Mouse (Mus musculus) inflammation-experienced regulatory T-cells, adult 6 months (primary cell): ENCODE data around the gene H1f0. TPM values are rescaled to one million over a fixed set of nuclear protein-coding genes. Genes with fewer than 3 reads are reported as not detected.
A peak's percentile ranks its signal among the peaks of the same experiment; 100 is the strongest.

ENCODE experiments used
- ATAC-seq: one replicate; pipeline ENCODE4 v1.8.0; 2017
- polyA plus RNA-seq, 3 experiments: library from polyadenylated mRNA; unstranded; fragments of 100-300 nt; shearing (Covaris generic); gene quantifications; one replicate each; pipeline ENCODE4 v1.2.1; 2017

H1f0 gene
- polyA plus RNA-seq, 3 experiments from 2014 or later = 31.0 to 52.3 (median 36.9) TPM

DNA sequence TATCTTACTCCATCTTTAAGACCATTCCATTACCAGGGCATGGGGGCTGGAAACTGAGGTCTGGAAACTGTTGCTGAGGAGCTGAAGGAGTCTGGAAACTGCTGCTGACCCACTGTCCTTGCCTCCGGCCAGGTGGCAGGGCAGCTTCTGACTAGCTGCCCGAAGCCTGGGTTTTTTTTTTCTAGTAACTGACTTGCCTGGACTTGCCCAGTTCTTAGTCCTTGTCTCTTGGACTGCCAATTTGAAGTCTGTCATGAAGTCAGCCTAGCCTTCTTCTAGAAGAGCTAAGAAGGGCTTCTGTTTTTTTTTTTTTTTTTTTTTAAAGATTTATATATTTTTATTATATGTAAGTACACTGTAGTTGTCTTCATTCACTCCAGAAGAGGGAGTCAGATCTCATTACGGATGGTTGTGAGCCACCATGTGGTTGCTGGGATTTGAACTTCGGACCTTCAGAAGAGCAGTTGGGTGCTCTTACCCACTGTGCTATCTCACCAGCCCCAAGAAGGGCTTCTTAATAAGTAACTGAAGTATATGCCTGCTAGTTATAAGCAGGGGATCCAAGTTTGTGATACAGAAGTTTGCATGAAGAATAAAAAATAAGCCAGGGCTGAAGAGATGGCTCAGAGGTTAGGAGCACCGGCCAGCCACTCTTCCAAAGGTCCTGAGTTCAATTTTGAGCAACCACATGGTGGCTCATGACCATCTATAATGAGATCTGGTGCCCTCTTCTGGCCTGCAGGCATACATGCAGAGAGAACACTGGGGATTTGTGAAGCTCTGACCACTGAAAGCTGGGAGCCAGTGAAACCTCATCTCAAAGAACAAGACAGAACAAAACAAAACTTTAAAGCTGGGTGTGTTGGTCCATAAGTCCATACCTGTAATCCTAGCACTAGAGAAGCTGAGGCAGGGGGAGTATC lies 43.1 kb downstream of the H1f0 start:
- ATAC-seq = no peak

DNA sequence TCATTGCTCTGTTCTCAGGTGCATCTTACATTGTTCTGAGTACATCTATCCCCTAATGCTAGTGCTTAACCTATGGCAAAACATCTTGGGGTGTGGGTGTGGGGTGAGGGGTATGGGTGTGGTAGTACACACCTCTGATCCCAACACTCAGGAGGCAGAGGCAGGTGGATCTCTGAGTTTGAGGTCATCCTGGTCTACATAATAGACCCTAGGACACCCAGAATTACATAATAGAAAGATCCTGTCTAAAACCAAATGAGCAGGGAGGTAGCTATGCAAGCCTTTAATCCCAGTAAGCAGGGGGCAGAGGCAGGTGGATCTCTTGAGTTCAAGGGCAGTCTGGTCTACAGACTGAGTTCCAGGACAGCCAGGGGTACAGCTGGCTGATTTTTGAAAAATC lies 45.5 kb downstream of the H1f0 start:
- no peak for ATAC-seq

DNA sequence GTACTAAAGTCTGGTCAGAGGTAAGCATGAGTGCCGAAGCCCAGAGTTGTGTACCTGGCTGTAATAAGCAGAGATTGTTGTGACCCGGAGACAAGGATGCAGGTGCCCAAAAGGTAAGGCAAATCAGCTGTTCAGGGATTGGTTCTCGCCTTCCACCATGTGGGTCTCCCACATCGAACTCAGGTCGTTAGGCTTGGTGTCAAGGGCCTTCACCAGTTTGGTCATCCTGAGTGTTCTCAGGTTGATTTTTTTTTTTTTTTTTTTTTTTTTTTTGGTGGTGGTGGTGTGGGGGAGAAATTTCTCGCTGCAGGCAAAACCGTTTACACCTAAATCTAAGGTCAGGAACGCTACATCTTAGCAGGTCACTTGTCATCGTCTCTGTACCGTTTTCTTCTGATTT lies 46.2 kb downstream of the H1f0 start:
- ATAC-seq = no peak

DNA sequence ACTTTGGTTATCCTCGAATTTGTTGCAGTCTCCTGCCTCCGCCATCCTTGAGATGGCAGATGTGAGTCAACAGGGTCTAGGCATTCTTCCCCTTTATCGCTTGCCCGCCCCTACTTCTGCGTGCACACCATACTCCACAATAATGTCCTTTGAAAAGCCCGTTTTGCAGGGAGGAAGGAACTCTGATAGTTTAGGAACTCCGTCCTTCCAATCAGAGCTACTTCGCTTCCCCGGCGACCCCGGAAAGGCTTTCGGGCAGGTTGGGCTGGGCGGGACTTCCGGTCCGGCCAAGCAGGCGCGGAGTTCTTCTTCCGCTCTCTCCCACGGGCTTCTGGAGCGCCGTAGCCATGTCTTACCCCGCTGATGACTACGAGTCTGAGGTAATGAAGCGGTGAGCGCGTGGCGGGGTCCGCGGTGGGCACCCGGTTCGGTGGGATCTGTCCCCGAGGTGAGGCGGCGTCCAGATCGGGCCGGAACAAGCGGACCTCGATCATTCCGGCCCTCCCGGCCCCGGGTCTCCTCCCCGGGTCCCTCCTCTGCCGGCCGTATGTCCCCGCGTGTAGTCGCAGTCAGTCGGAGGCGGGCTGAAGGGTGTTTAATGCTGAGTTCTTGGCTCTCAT lies 46.8 kb downstream of the H1f0 start, which contains the start of gene Eif3l:
TSS of gene Eif3l (plus strand) at position 267 of the 620 bp plus-strand sequence.
- peak; percentile 86 for ATAC-seq

DNA sequence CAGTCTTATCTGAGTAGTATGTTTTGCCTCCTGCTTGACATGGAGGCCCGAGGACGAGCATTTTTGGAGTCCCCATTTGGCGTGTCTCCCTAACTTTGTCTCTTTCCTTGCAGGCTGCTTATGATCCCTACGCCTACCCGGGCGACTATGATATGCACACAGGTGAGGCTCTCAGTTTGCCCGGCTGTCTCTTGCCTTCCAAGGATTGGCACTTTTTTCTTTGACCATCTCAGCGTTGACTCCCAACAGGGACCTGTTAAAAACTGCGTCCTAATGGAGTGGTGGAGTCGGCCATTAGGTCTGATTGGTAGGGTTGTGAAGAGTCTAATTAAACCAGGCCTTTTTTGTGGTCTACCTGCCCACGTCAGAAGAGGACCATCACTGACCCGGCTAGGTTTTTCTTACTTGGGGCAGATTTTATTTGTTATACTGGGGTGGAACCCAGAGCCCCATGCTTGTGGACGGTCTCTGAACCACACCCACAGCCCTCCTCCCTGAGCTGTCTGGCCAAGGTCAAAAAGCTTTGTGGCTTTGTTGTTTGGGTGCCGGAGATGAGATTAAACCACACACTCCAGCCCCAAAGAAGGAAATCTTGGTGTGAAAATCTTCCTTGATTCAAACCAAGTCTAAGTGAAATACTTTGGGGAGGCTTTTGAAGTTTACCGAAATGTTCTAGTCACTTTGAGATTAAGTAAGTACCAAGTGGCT lies 47.6 kb downstream of the H1f0 start:
- ATAC-seq = no peak

DNA sequence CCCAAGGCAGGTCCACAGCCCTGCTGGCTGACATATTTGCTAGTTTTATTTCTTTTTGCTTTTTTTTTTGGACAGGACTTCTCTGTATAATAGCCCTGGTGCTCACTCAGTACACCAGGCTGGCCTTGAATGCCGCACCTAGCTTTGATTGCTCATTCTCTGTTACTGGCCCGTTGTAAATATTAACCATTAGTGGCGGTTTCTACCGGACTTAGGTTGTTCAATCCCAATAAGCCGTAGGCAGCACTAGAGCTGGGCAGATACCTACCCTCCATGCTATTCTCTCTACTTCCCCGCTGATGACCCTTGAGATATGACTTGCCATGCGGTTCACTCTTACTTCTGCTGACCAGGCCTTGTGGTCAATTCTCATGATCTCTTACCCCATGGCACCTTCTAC lies 51.3 kb downstream of the H1f0 start:
- no peak for ATAC-seq

Other genes starting within 250 kb of the H1f0 start
- gene Card10, start 225.4 kb upstream of the H1f0 start, polyA plus RNA-seq = under 1 TPM; 0.15 to 0.26 (median 0.19) TPM
- gene Cdc42ep1, start 185.8 kb upstream of the H1f0 start, polyA plus RNA-seq = not detected
- gene Lgals2, start 172.9 kb upstream of the H1f0 start, polyA plus RNA-seq = not detected
- 10 to 100 TPM; 11.9 to 22.5 (median 16.1) TPM for gene Gga1, start 151.3 kb upstream of the H1f0 start, polyA plus RNA-seq
- gene Gm49510, start 128.8 kb upstream of the H1f0 start, polyA plus RNA-seq = not detected
- gene Sh3bp1, start 128.7 kb upstream of the H1f0 start, polyA plus RNA-seq = 10 to 100 TPM; 49.5 to 72.6 (median 52.6) TPM
- 1 to 10 TPM in 2 of 3 experiments, under 1 TPM in 1; 0.94 to 3.8 (median 3.3) TPM for gene Pdxp, start 114.5 kb upstream of the H1f0 start, polyA plus RNA-seq
- gene Lgals1, start 101.7 kb upstream of the H1f0 start, polyA plus RNA-seq = 1,000 to 10,000 TPM in 1 of 3 experiments, 100 to 1,000 TPM in 2; 309 to 2,729 (median 443) TPM
- 10 to 100 TPM; 38.8 to 53.8 (median 51.1) TPM for gene Nol12, start 93.5 kb upstream of the H1f0 start, polyA plus RNA-seq
- 10 to 100 TPM; 14.8 to 27.1 (median 20.3) TPM for gene Triobp, start 80.7 kb upstream of the H1f0 start, polyA plus RNA-seq
- gene Galr3, start 13.4 kb downstream of the H1f0 start, polyA plus RNA-seq = not detected
- gene Ankrd54, start 34.4 kb downstream of the H1f0 start, polyA plus RNA-seq = 10 to 100 TPM in 1 of 3 experiments, 1 to 10 TPM in 2; 5.5 to 10.8 (median 9.2) TPM
- 100 to 1,000 TPM; 224 to 286 (median 240) TPM for gene Eif3l, start 46.7 kb downstream of the H1f0 start, polyA plus RNA-seq
- 10 to 100 TPM in 2 of 3 experiments, 1 to 10 TPM in 1; 7.0 to 20.8 (median 13.3) TPM for gene Micall1, start 80.4 kb downstream of the H1f0 start, polyA plus RNA-seq
- gene Polr2f, start 112.6 kb downstream of the H1f0 start, polyA plus RNA-seq = 100 to 1,000 TPM; 109 to 122 (median 116) TPM
- 1 to 10 TPM; 5.4 to 7.1 (median 5.9) TPM for gene 1700088E04Rik, start 112.8 kb downstream of the H1f0 start, polyA plus RNA-seq
- not detected for gene Sox10, start 136.8 kb downstream of the H1f0 start, polyA plus RNA-seq
- gene Pick1, start 200.7 kb downstream of the H1f0 start, polyA plus RNA-seq = 1 to 10 TPM; 6.6 to 8.4 (median 8.3) TPM
- gene Gm49486, start 200.9 kb downstream of the H1f0 start, polyA plus RNA-seq = not detected
- gene Slc16a8, start 226.3 kb downstream of the H1f0 start, polyA plus RNA-seq = not detected